Mouse (Mus musculus) layer of hippocampus, postnatal 14 days (tissue): ENCODE data around the gene Slc15a1. TPM values are rescaled to one million over a fixed set of nuclear protein-coding genes. Genes with fewer than 3 reads are reported as not detected.

Experiments used
- DNase-seq, 2 experiments: peaks; one replicate each; pipeline ENCODE4 v3.0.0; 2021 to 2022; ENCODE audit warnings: low spot score in 2 of 2, mixed read lengths in 1 of 2
- long read RNA-seq, 2 experiments: library from polyadenylated mRNA; stranded (forward); transcript quantifications; one replicate each; pipeline ENCODE4 v2.0.0; 2021
- total RNA-seq, 2 experiments: library from RNA; stranded (reverse); gene quantifications; 2 replicates each; pipeline ENCODE4 v1.2.3; 2021

The Slc15a1 gene
- total RNA-seq: under 1 TPM in 1 of 2 experiments, not detected in 1; 0.17 TPM
- long read RNA-seq, experiment 1: 0 reads
- long read RNA-seq, experiment 2: 0 reads

- DNase-seq: no peak
Measured at GRCm38 (mm10) chr14:121504781-121505484, at the start of gene Slc15a1. Slc15a1 (minus strand) TSS chr14:121505252.

- no peak for DNase-seq
Measured at GRCm38 (mm10) chr14:121553785-121554184, 48.7 kb upstream of the Slc15a1 start.

GRCm38 (mm10) chr14:121552586-121552985 lies 47.5 kb upstream of the Slc15a1 start:
- DNase-seq: no peak

GRCm38 (mm10) chr14:121549834-121550233 lies 44.8 kb upstream of the Slc15a1 start:
- DNase-seq: no peak

- DNase-seq: no peak
Measured at GRCm38 (mm10) chr14:121547745-121548144, 42.7 kb upstream of the Slc15a1 start.

- no peak for DNase-seq
Measured at GRCm38 (mm10) chr14:121546621-121547020, 41.6 kb upstream of the Slc15a1 start.

- DNase-seq: no peak
Measured at GRCm38 (mm10) chr14:121545551-121546331, 40.7 kb upstream of the Slc15a1 start.

GRCm38 (mm10) chr14:121541262-121541661 lies 36.2 kb upstream of the Slc15a1 start:
- no peak for DNase-seq

- no peak for DNase-seq
Measured at GRCm38 (mm10) chr14:121534501-121534900, 29.4 kb upstream of the Slc15a1 start.

- DNase-seq: no peak
Measured at GRCm38 (mm10) chr14:121530853-121531252, 25.8 kb upstream of the Slc15a1 start.

- DNase-seq: no peak
Measured at GRCm38 (mm10) chr14:121527883-121528282, 22.8 kb upstream of the Slc15a1 start.

GRCm38 (mm10) chr14:121527201-121527600 lies 22.1 kb upstream of the Slc15a1 start:
- no peak for DNase-seq

GRCm38 (mm10) chr14:121521709-121522108 lies 16.7 kb upstream of the Slc15a1 start:
- DNase-seq: no peak

GRCm38 (mm10) chr14:121516881-121517280 lies 11.8 kb upstream of the Slc15a1 start:
- DNase-seq: no peak

- DNase-seq: no peak
Measured at GRCm38 (mm10) chr14:121508929-121509328, 3.9 kb upstream of the Slc15a1 start.

- no peak for DNase-seq
Measured at GRCm38 (mm10) chr14:121506336-121506735, 1.3 kb upstream of the Slc15a1 start.

GRCm38 (mm10) chr14:121505485-121505860 lies 421 bp upstream of the Slc15a1 start:
- DNase-seq: no peak

- DNase-seq: no peak
Measured at GRCm38 (mm10) chr14:121500577-121500976, 4.5 kb downstream of the Slc15a1 start.

GRCm38 (mm10) chr14:121499769-121500168 lies 5.3 kb downstream of the Slc15a1 start:
- no peak for DNase-seq

- DNase-seq: no peak
Measured at GRCm38 (mm10) chr14:121497800-121498199, 7.3 kb downstream of the Slc15a1 start.

GRCm38 (mm10) chr14:121495741-121496140 lies 9.3 kb downstream of the Slc15a1 start:
- no peak for DNase-seq

GRCm38 (mm10) chr14:121495120-121495519 lies 9.9 kb downstream of the Slc15a1 start:
- DNase-seq: no peak
